Mouse (Mus musculus): Measurements from ENCODE around the gene Nfatc2.

The Nfatc2 gene

DNA sequence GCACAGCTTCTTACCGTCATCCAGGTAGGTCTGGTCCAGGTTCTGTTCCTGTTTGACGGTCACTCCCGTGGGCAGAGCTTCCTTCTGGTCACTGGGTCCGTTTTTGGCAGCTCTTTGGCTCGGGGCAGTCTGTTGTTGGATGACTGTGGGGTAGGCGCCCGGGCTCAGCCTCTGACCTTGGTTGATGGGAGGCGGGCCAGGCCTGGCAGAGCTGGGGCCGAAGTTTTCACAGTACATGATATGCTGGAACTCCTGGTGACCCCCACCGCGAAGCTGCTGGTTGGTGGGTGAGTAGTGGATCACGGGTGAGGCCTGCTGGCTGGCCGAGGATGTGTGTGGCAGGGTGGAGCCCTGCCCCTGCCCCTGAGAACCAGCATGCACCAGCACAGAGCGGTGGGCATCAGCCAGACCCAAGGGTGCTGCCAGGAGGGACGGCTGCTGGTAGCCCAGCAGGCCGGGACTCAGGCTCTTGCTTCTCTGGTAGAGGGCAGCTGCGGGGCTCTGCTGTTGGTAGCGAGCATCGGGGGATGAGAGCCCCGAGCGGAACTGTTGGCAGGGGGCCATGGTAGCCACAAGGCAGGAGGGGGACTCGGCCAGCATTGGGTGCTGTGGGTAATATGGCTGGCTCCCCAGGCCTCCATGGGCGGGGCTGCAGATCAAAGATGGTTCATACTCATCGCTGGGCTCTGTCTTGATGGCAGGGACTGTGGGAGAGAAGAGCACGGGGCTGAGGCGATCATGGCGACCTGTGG lies 96.8 kb downstream of the Nfatc2 start:
- in situ Hi-C loops (cut with MboI; ENCODE audit: unreplicated experiment in 2 of 2): no loop called here

DNA sequence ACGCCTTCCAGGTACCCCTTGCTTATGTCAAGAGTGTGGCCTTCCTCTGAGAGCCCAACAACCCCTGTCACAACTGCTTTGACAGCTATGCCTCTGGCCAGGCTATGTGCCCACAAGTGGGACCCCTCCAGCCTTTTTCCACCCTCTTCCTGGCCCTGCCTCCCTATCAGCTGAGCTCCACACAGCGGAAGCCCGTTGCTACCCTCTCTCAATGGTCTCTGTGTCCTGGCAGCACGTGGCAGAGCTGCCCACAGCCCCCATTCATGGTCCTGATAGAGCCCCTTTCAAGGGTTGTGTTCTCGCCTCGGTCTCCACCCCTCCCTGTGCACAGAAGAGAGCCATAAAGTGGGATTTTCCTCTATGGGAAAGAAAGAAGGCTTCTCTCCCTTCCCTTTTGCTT lies 97.7 kb downstream of the Nfatc2 start:
- in situ Hi-C loops (cut with MboI; ENCODE audit: unreplicated experiment in 2 of 2): no loop called here

DNA sequence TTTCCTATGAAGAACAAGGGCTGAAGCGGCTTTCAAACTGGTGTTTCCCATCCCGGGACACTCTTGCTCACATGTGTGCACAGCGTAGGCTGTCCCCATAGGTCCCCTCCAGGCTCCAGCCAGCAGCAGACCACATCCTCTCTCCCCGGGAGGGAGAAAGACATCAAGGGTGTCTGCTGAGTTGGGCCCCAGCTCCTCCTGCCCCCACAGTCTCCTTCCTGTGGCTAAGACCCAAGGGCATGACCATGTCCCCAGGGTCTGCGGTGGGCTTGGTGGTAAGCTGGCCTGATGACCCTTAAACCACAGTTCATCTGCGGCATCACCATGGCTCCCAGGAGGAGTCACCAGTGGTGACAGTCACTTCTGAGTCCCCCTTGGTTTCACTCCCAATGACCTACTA lies 100.7 kb downstream of the Nfatc2 start:
- in situ Hi-C loops (cut with MboI; ENCODE audit: unreplicated experiment in 2 of 2): no loop called here

DNA sequence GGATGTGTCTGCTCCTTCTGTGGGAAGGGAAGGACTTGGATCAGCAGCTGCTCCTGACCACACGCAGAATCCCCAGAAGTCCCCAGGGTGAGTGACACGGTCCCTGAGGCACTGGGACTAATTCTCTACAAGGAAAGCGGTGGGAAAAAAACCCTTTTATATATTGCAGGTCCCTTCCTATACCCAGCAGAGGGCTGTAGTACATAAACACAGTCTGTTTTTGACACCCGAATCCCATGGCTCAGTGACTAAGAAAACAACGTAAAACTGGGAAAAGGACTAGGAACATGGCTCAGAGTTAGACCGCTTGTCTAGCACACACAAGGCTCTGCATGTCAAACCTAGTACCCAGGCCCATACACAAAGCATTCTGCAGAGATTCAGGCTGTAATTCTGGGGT lies 101.2 kb downstream of the Nfatc2 start:
- in situ Hi-C loops (cut with MboI; ENCODE audit: unreplicated experiment in 2 of 2): no loop called here

DNA sequence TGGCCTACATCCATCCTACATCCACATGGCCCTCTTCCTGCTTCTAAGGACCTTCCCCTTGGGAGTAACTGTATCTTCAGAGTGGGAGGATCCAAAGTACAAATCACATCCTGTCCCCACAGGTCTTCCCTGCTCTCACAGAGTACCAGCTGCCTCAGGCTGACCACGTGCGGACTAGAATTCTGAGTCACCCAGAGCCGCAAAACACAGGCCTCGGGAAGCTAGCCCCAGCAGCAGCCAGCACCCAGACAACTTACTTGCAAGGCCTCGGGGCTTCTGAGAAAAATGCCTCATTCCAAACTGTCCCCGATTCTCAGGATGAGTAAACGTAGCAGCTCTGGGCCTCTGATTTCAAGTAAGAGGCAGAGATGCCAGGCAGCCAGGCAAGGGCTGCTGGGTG lies 109.7 kb downstream of the Nfatc2 start:
- in situ Hi-C loops (cut with MboI; ENCODE audit: unreplicated experiment in 2 of 2): no loop called here

DNA sequence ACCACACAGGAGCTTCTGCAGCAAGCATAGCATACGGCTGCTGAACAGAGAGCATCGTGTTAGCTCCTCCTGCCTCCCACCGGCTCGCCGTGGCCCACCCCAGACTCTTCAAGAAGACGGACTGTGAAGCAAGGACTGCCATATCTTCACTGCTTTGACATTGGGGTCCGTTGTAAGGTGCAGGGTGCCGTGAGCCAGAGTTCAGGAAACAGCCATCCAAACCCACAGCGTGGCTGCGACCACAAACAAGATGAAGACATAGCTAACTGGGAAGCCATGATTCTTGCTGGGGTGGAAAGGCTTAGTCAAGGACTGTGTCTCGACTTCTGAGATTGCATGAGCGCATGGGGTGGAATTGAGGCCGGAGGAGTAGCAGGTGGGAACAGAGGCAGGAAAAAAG lies 111.5 kb downstream of the Nfatc2 start:
- in situ Hi-C loops (cut with MboI; ENCODE audit: unreplicated experiment in 2 of 2): no loop called here

DNA sequence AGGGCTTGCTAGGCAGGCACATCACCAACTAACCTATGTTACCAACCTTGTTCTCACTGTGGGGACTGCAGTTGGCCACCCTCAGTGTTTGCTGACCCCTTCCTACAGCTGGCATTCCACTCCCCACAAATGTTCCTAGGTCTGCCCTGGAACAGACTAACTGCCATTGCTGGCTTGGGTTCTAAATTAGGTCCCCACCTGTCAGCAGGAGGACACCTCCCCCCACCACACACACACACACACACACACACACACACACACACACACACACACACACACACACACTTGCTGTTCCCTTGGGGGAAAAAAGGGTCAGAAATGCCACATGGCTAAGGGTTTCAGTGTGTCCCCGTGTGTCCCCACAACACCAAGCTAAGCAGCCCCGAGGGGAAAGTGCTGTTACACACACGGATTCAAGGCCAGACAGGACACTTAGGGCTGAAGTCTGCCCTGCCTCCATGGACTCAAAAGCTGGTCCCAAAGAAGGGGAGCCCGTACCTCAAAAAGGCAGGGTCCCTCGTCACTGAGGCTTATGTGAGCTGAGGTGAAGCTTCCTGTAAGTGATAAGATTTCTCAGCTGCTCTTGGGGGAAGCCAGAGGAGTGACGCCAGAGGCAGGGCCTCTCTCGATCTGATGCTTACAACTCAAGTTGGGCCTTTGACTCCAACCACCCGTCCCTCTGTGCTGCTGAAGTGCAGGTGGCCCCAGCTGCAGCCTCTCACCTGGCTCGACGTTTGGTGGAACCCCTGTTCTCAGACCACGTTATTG lies 113.1 kb downstream of the Nfatc2 start:
- in situ Hi-C loops (cut with MboI; ENCODE audit: unreplicated experiment in 2 of 2): no loop called here

DNA sequence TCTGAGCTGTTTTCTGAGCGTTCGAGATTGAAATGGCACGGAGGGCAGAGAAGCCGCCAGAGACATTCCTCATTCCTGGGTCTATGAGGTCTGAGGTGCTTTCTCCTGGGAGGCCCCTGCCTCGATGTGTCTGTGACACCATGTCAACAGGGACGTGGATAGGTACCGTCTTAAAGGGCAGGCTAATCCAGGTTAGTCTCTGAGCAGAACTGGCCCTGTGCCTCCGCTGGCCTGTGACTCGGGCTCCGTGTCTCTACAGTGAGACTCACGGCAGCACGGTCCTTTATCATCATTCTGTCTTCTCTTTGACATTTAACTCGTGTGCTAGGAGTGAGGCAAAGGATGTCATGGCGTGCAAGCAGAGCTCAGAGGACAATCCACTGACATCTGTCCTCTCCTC lies 120.3 kb downstream of the Nfatc2 start:
- in situ Hi-C loops (cut with MboI; ENCODE audit: unreplicated experiment in 2 of 2): no loop called here

DNA sequence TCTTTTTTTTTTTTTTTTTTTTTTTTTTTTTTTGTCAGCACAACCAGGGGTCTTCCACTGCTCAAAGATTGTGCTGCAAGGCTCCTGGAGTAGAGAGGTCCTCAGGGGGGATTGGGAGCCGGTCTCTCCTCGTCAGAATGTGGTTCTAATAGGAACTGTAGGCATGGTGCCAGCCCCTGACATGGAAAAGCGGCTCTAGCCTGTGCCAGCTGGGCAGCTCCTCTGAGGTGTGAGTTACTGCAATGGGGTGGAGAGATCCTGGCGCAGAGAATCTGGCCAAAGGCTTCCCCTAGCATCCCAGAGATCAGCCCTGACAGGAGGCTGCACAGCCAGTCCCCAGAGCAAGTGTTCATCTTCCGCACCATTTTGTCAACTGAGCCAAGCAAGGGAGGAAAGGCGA lies 120.8 kb downstream of the Nfatc2 start:
- in situ Hi-C loops (cut with MboI; ENCODE audit: unreplicated experiment in 2 of 2): no loop called here

DNA sequence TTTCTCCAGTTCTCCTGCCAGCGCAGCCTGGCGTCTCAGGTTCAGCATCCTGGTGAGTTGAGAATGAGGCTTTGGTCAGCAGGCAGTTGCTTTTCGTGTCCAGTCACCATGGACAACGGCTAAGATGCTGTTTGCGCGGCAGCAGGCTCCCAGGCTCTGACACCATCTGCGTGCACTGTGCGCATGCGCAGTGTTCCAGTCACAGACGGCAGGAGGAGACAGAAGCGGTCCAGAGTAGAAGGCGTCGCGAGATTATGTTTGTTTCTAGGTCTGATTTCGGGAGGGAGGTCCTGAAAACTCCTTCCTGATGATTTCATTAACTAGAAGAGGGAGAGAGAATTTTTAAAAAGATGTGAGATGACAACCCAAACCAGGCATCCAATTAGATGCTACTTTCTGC lies 121.5 kb downstream of the Nfatc2 start:
- in situ Hi-C loops (cut with MboI; ENCODE audit: unreplicated experiment in 2 of 2): no loop called here

DNA sequence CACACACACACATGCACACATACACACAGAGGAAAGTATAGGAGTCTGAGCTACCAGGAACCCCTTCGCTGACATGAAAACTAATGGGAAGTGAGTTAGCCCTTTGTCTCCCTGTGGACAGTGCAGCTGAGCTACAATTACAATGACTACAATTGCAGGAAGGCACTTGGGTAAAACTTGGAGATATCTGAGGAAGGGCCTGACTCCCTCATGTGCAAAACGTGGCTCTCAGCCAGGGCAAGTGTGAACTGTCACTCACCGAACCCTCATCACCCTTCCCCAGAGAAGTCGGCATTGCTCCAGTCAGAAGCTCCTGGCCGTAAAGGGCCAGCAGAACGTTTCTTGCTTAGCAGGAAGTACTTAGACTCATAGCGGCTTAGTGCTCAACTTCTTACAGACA lies 123.0 kb downstream of the Nfatc2 start:
- in situ Hi-C loops (cut with MboI; ENCODE audit: unreplicated experiment in 2 of 2): no loop called here

DNA sequence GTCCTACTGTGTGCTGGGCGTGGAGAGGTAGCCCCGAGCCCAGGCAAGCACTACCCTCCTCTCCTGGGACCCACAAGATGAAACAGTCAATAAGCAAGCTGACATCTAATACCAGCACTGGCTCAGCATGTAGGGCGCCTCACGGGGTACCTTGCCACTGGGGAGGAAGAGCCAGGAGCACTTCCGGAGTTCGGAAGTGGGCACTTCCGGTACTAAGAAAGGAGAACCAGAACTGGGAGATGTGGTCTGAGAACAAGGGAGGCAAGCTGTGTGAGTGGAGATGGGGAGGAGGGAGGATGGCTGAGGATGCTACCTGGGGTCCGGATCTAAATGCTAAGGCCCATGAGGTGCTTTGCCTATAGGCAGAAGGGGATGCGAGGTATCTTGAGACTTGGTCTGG lies 128.0 kb downstream of the Nfatc2 start:
- in situ Hi-C loops (cut with MboI; ENCODE audit: unreplicated experiment in 2 of 2): no loop called here

DNA sequence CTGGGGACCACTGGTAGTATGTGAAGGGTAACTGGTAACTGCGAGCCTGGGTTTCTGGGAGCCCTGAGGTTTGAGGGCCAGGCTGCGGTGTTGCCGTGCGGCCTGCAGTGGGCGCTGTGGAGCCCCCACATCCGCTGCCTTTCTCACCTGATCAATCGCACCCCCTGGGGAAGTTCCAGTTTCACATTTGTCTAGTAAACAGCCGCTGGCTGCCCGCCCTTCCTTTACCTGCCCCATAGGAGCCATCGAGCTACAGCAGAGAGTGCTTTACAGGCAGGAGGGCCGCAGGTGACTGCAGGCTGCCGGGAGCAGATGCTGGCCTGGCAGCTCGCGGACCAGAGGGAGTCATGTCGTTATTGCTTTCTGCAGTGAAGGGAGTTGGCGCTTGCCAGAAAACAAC lies 128.6 kb downstream of the Nfatc2 start:
- in situ Hi-C loops (cut with MboI; ENCODE audit: unreplicated experiment in 2 of 2): no loop called here

DNA sequence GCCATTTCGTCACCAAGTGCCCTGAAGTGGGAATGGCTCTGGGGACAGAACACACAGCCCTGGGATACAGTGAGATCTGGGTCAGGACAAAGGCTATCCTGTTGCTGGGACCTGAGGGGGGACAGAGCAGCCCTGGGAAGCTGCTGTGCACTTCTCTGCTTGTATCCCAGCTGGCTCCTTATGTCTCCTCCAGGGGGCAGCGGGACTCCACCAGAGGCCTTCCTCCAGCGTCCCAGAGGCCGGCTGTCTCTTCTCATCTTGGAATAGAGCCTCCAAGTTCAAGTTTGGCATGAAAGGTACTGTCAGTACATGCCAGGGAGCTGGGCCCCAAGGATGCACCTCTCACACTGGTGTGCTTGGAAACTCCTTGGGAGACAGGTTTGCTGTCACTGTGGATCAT lies 132.4 kb downstream of the Nfatc2 start:
- in situ Hi-C loops (cut with MboI; ENCODE audit: unreplicated experiment in 2 of 2): no loop called here

DNA sequence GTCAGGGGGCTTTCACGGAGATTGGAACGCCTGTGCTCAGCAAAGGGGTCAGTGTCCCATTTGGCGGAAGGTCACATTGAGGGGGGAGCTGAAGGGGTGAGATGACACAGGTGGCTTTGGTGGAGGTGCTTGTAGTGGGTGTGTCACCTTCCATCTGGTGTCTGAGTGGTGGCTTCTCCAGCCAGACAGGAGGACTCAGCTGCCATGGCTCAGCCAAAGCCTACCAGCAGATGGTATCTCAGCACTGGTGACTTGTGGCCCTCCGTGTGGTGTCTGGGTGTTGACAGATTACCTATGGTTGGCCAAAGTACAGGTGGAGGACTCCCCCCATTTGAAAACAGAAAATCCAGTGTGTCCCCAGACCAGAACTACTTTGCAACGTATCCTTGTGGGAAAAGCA lies 134.3 kb downstream of the Nfatc2 start:
- in situ Hi-C loops (cut with MboI; ENCODE audit: unreplicated experiment in 2 of 2): no loop called here

DNA sequence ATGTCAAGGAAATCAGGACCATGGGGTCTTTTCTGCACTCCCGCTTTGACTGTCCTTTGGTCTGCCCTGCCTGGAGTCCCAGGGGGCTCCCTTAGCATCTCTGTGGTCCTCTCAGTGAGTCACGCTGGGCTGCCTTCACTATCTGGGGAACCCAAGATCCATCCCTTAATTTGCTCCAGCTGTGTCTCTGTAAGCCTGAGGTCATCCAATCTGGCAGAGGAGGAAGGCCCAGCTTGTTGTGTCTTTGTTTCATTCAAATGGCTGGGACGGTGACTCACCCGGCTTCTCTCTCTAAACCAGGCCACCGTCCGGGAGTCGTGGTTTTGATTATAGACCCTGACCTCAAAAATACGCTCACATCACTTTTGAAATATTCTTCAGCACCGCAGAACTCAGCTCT lies 135.4 kb downstream of the Nfatc2 start:
- in situ Hi-C loops (cut with MboI; ENCODE audit: unreplicated experiment in 2 of 2): no loop called here

DNA sequence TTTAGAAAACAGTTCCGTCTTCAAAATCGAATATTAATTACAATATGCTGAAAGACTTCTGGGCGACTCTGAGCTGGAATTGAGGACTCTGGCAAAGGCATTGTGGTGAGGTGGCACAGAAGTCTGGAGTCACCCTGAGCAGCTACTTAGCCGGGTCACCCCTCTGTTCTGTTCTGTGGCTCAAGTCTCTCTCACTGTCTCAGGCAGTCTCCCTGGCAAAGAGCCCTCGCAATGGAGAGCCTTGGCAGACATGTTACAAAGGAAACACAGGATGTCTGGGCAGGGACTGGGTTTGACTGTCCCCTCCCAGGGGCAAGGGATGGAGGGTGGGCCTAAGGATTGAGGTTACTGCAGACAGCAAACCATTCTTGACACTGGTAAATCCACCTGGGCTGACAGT lies 135.8 kb downstream of the Nfatc2 start:
- in situ Hi-C loops (cut with MboI; ENCODE audit: unreplicated experiment in 2 of 2): no loop called here

DNA sequence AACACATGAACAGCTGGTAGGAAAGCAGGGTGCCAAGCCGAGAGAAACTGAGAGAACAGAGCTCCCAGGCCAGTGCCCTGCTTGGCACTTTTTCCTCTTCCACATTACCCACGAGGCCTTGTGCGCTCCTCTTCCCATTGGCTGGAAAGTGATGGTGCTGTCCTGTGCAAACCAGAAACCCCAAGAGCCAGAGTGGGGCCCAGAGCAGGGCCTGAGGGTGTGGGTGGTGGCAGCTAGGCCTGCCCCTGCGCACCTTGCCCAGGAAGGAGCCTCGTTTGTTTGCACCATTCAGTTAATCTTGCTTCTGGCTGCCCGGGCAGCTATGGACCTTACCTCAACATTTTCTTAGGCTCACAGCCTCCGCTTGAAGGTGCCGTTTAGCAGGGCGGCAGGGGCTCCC lies 139.6 kb downstream of the Nfatc2 start:
- in situ Hi-C loops (cut with MboI; ENCODE audit: unreplicated experiment in 2 of 2): no loop called here

DNA sequence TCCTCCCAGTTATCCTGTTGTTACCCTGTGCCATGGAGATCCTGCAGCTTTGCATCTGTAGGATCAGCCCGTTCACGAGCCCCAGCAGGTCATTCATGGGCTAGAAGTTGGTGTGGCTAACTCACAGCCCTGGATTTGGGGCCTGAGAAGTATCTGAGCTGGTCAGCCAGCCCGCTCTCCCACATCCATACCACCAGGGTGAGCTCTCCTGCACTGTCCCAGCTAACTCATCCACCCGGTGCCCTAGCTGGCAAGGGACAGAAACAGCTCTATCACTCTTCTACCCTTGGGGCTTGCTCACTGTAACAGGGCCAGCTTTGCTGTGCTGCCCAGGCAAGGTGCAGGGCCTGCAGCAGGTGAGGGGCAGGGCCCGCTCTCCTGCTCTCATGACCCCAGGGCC lies 141.8 kb downstream of the Nfatc2 start:
- in situ Hi-C loops (cut with MboI; ENCODE audit: unreplicated experiment in 2 of 2): no loop called here

DNA sequence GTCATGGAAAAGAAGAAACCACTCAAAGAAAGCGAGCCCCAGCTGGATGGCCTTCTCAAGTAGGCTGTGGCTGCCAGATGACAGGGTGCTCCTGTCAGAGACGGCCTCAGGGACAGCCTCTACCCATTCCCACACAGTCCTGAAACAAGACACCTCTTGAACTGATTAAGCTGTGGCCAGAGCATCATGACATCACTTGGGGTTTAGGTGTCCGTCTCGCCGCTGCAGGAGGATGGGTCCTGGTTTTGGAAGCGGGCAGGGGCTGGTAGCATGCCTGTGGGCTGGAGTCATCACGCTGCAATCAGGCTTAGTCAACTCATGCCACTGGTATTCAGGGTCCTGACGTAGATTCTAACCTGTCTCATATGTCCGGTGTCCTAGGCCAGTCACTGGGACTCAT lies 142.9 kb downstream of the Nfatc2 start:
- in situ Hi-C loops (cut with MboI; ENCODE audit: unreplicated experiment in 2 of 2): no loop called here

DNA sequence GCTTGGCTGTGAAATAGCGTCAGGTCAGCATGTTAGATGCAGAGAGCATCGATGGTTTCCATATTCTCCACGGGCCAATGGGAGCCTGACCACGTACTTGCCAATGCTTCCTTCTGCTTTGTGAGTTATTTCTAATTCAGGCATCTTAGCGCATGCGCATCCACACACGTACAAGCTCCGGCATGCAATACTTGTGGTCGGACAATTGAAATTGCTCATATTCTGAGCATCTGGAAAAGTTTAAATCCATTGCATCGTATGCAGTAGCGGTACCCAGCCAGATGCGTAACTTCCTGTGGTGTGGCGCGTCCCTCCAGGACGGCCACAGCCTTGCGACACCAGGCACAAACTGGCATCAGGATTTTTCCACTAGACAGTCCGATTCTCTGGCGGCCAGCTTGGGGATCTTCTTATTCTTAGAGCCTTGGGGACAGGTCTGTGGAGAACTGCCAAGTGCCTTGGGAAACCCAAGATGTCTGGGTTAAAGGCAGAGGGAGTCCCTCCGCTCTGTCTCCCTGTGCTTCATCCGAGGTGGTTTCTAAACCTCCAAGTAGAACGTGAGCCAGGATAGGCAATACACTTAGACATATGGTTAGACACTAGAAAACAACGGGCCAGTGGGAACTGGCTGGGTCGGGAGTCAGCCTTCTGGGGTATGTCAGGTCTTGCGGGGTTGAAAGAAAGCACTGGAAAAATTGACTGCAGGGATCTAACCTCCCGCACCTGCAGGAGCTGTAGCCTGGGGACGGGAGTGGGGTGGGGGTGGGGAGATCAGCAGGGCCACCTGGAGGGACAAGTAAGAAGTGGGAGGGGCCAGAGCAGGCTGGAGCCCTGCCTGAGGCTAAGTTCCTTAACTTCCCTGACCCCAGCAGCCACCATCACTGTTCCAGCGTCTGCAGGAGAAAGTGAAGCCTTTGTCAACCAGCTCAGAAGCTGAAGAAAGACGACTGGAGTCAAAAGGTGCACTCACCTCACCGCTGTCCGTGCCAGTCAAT lies 149.4 kb downstream of the Nfatc2 start:
- in situ Hi-C loops (cut with MboI; ENCODE audit: unreplicated experiment in 2 of 2): no loop called here

Data from v-Abl transformed pro-B cells (cell line).